ENCODE assay signal across 8 mouse cellular contexts in the genomic region with DNA sequence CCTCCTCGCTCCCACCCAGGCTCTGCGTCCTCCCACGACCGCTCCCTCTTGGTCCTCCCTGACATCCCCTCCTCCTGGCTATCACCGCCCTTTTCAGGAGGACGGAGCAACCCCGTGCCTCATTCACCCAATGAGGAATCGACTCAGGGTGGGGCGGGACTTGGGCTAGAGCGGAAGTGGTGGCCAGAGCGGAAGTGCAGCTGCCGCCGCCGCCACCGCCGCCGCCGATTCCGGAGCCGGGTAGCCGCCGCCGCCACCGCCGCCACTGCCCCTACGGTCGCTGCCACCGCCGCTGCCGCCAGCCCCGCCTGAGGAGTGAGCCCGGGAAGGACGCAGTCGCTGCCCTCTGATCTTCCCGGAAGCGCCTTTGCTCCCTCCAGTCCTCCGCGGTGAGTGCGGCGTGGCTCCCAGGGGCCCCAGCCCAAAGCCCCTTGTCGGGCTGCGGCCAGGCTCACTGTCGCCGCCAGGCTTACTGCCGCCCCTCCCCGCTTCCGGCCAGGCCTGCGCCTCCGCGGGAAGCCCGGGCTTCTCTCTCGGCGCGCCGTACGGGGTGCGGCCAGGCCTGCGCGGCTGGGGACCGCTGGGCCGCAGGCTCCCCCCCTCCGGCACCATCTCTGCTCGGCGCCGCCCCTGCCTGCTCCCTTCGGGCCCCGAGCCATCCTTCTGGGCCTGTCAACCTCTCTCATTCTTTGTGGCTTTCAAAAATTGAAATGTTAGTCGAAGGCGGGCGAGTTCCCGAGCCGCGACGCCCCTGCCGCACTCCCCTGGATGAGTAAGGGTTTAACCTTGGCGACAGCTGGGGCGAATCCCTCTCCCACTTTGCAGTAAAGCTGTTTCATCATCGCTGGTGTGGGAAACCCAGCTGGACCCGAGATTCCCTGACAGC. TPM values are rescaled to one million over a fixed set of nuclear protein-coding genes. Genes with fewer than 3 reads are reported as not detected.
A peak's percentile ranks its signal among the peaks of the same experiment; 100 is the strongest.
DNase-seq lines count a peak whose midpoint lies in the region; ATAC-seq lines count a peak whose summit lies in the region.

No protein-coding gene starts in this region.

- H3K27me3 ChIP-seq in hindbrain, embryonic 15.5 days: no peaks in the 10 kb centered on the region

- H3K4me1 ChIP-seq in hindbrain, embryonic 15.5 days (replicated peaks): peaks cover 48% of the 10 kb centered on the region

- H3K27ac ChIP-seq in hindbrain, embryonic 15.5 days (replicated peaks): peak overlapping the region; percentile 95

- H3K4me2 ChIP-seq in hindbrain, embryonic 15.5 days: peak overlapping the region; percentile 66

- 0% methylated on average over 70 of the region's 79 CpGs for WGBS in hindbrain, embryonic 15.5 days

- DNase-seq in cerebellum, postnatal 36 days: peak; percentile 90 to 92
- peak; percentile 77 to 86 for DNase-seq in frontal cortex, postnatal 25 days (ENCODE audit: low spot score in 2 of 2)
- DNase-seq in left cerebral cortex, adult 8-10 months (ENCODE audit: low spot score in 2 of 2): peak; percentile 76 to 95
- peak; percentile 97 for DNase-seq in right cerebral cortex, adult 18-20 months
- DNase-seq in urinary bladder, postnatal 25 days (ENCODE audit: low spot score): peak; percentile 81

- peak; percentile 91 for ATAC-seq in activated CD4-positive, CD25-positive, alpha-beta regulatory T cell, adult 4 months
- peak; percentile 100 for ATAC-seq in hindbrain, embryonic 15.5 days (ENCODE audit: low FRiP score, low read depth)
- peak; percentile 97 for ATAC-seq in megakaryocyte, adult 5-6 weeks (ENCODE audit: poor library complexity, severe bottlenecking)

- H3K9me3 ChIP-seq in hindbrain, embryonic 15.5 days: no peaks in the 10 kb centered on the region

- peak overlapping the region; percentile 99 for H3K4me3 ChIP-seq in hindbrain, embryonic 15.5 days

- 0 out of 2 replicates have a peak, but pooled peaks cover 6% of the 10 kb centered on the region for H3K36me3 ChIP-seq in hindbrain, embryonic 15.5 days

- peak overlapping the region; percentile 94 for H3K9ac ChIP-seq in hindbrain, embryonic 15.5 days

RNA-seq across cellular contexts. Expression of gene Ywhab, which starts 0.5 kb away (rescaled TPM):
- 10 to 100 TPM; 80.9 to 82.3 TPM for polyA plus RNA-seq in activated CD4-positive, CD25-positive, alpha-beta regulatory T cell, adult 4 months (2017; shearing (Covaris generic))
- 488 and 498 TPM in 2 replicates for polyA plus RNA-seq in hindbrain, embryonic 15.5 days (2015; fragmentation: Nextera tagmentation; extraction: Ambion mirVana)
- total RNA-seq in left cerebral cortex, adult 8-10 months (2022): 100 to 1,000 TPM; 427 to 461 (median 444) TPM
- total RNA-seq in megakaryocyte, adult 5-6 weeks (2015): 176 and 197 TPM in 2 replicates
- total RNA-seq in megakaryocyte, adult 5-6 weeks (2017): 73.5 and 93.5 TPM in 2 replicates

RNA-seq across cellular contexts. Expression of gene Pabpc1l, which starts 30.0 kb away (rescaled TPM):
- polyA plus RNA-seq in activated CD4-positive, CD25-positive, alpha-beta regulatory T cell, adult 4 months (2017; shearing (Covaris generic)): 1 to 10 TPM; 2.9 to 4.1 TPM
- polyA plus RNA-seq in hindbrain, embryonic 15.5 days (2015; fragmentation: Nextera tagmentation; extraction: Ambion mirVana): 1.2 and 1.8 TPM in 2 replicates
- total RNA-seq in left cerebral cortex, adult 8-10 months (2022): 1 to 10 TPM in 1 of 4 experiments, under 1 TPM in 3; 0.75 to 1.9 (median 0.95) TPM
- total RNA-seq in megakaryocyte, adult 5-6 weeks (2015): 12.9 and 19.1 TPM in 2 replicates
- 2.5 and 4.8 TPM in 2 replicates for total RNA-seq in megakaryocyte, adult 5-6 weeks (2017)

Comparison
In these comparisons a context has a peak if more than half of its experiments do, and no peak if none do; other contexts are left out.
1. Peak in every context shown above with its lines: DNase-seq, ATAC-seq, H3K4me3 ChIP-seq and H3K27ac ChIP-seq.